Mouse (Mus musculus): ENCODE data around the gene Nt5c3. TPM values are rescaled to one million over a fixed set of nuclear protein-coding genes. Genes with fewer than 3 reads are reported as not detected.
"Not testable (repeated sequence)": the region's sequence is repeated elsewhere in the genome, so short reads cannot be mapped to it uniquely, and the experiment has no call there.

Nt5c3 gene
- polyA plus RNA-seq, 1 experiment: 21.4 TPM

GRCm38 (mm10) chr6:56877985-56878384, 45.7 kb downstream of the Nt5c3 start:
- H3K4me3 ChIP-seq (ENCODE audit: low read depth, low read length): no peak overlapping the region
- H3K27ac ChIP-seq (ENCODE audit: insufficient read depth, low read length): no peak overlapping the region
- no peaks in the 10 kb centered on the region for H3K9me3 ChIP-seq (replicated peaks; ENCODE audit: control insufficient read depth, insufficient read depth, low read length, poor library complexity, severe bottlenecking)
- H3K4me1 ChIP-seq (ENCODE audit: control insufficient read depth, insufficient read depth, low read length): no peaks in the 10 kb centered on the region
- H3K9ac ChIP-seq (ENCODE audit: low read depth, poor library complexity, severe bottlenecking): no peak overlapping the region
- no peak for TF ChIP-seq POLR2A (IDR thresholded peaks at IDR 0.05; ENCODE audit: insufficient read depth, low read length)
- TF ChIP-seq CTCF (IDR thresholded peaks at IDR 0.05; ENCODE audit: low read depth, low read length): no peak
- no peak for TF ChIP-seq EP300 (IDR thresholded peaks at IDR 0.05; ENCODE audit: insufficient read depth, low read depth, low read length)
- no peaks in the 10 kb centered on the region for H3K27me3 ChIP-seq (ENCODE audit: control insufficient read depth, insufficient read depth, low read length, poor library complexity, severe bottlenecking)
- peaks cover 38% of the 10 kb centered on the region for H3K36me3 ChIP-seq (ENCODE audit: control insufficient read depth, insufficient read depth, low read length, poor library complexity, severe bottlenecking)

- Histone ChIP-seq H3K36me3 (ENCODE audit: control insufficient read depth, insufficient read depth, low read length, poor library complexity, severe bottlenecking) (peaks cover 32% of the 10 kb centered on the region), H3K9me3 (replicated peaks; ENCODE audit: control insufficient read depth, insufficient read depth, low read length, poor library complexity, severe bottlenecking) (no peaks in the 10 kb centered on the region), H3K9ac (ENCODE audit: low read depth, poor library complexity, severe bottlenecking) (no peak overlapping the region), H3K4me3 (ENCODE audit: low read depth, low read length) (no peak overlapping the region), H3K27me3 (ENCODE audit: control insufficient read depth, insufficient read depth, low read length, poor library complexity, severe bottlenecking) (no peaks in the 10 kb centered on the region), H3K27ac (ENCODE audit: insufficient read depth, low read length) (no peak overlapping the region), H3K4me1 (ENCODE audit: control insufficient read depth, insufficient read depth, low read length) (no peaks in the 10 kb centered on the region)
- TF ChIP-seq EP300 (IDR thresholded peaks at IDR 0.05; ENCODE audit: insufficient read depth, low read depth, low read length) (no peak), CTCF (IDR thresholded peaks at IDR 0.05; ENCODE audit: low read depth, low read length) (no peak), POLR2A (IDR thresholded peaks at IDR 0.05; ENCODE audit: insufficient read depth, low read length) (no peak)
Observed at GRCm38 (mm10) chr6:56876870-56877269, 46.9 kb downstream of the Nt5c3 start.

GRCm38 (mm10) chr6:56870027-56870426, 53.7 kb downstream of the Nt5c3 start:
- TF ChIP-seq CTCF (IDR thresholded peaks at IDR 0.05; ENCODE audit: low read depth, low read length): no peak
- TF ChIP-seq POLR2A (IDR thresholded peaks at IDR 0.05; ENCODE audit: insufficient read depth, low read length): no peak
- no peak for TF ChIP-seq EP300 (IDR thresholded peaks at IDR 0.05; ENCODE audit: insufficient read depth, low read depth, low read length)
- Histone ChIP-seq H3K9ac (ENCODE audit: low read depth, poor library complexity, severe bottlenecking) (no peak overlapping the region), H3K27me3 (ENCODE audit: control insufficient read depth, insufficient read depth, low read length, poor library complexity, severe bottlenecking) (no peaks in the 10 kb centered on the region), H3K27ac (ENCODE audit: insufficient read depth, low read length) (no peak overlapping the region), H3K9me3 (replicated peaks; ENCODE audit: control insufficient read depth, insufficient read depth, low read length, poor library complexity, severe bottlenecking) (no peaks in the 10 kb centered on the region), H3K4me1 (ENCODE audit: control insufficient read depth, insufficient read depth, low read length) (peaks cover 6% of the 10 kb centered on the region), H3K4me3 (ENCODE audit: low read depth, low read length) (no peak overlapping the region), H3K36me3 (ENCODE audit: control insufficient read depth, insufficient read depth, low read length, poor library complexity, severe bottlenecking) (peaks cover 8% of the 10 kb centered on the region; the same call in 1 of the 2 replicates)

GRCm38 (mm10) chr6:56868565-56868964, 55.2 kb downstream of the Nt5c3 start:
- TF ChIP-seq CTCF (IDR thresholded peaks at IDR 0.05; ENCODE audit: low read depth, low read length): no peak
- TF ChIP-seq EP300 (IDR thresholded peaks at IDR 0.05; ENCODE audit: insufficient read depth, low read depth, low read length): peak; percentile 76; the same call in 1 of the 2 replicates
- TF ChIP-seq POLR2A (IDR thresholded peaks at IDR 0.05; ENCODE audit: insufficient read depth, low read length): no peak
- Histone ChIP-seq H3K4me1 (ENCODE audit: control insufficient read depth, insufficient read depth, low read length) (peaks cover 6% of the 10 kb centered on the region), H3K9ac (ENCODE audit: low read depth, poor library complexity, severe bottlenecking) (no peak overlapping the region), H3K4me3 (ENCODE audit: low read depth, low read length) (peak overlapping the region; percentile 9; the same call in 1 of the 2 replicates), H3K9me3 (replicated peaks; ENCODE audit: control insufficient read depth, insufficient read depth, low read length, poor library complexity, severe bottlenecking) (no peaks in the 10 kb centered on the region), H3K27me3 (ENCODE audit: control insufficient read depth, insufficient read depth, low read length, poor library complexity, severe bottlenecking) (no peaks in the 10 kb centered on the region), H3K36me3 (ENCODE audit: control insufficient read depth, insufficient read depth, low read length, poor library complexity, severe bottlenecking) (peaks cover 11% of the 10 kb centered on the region; the same call in 1 of the 2 replicates), H3K27ac (ENCODE audit: insufficient read depth, low read length) (peak overlapping the region; percentile 2; the same call in 1 of the 2 replicates)

- Histone ChIP-seq H3K27ac (ENCODE audit: insufficient read depth, low read length) (peak overlapping the region; percentile 79), H3K36me3 (ENCODE audit: control insufficient read depth, insufficient read depth, low read length, poor library complexity, severe bottlenecking) (peaks cover 15% of the 10 kb centered on the region)
- not testable (repeated sequence) for H3K27me3 ChIP-seq (ENCODE audit: control insufficient read depth, insufficient read depth, low read length, poor library complexity, severe bottlenecking); H3K4me1 ChIP-seq (ENCODE audit: control insufficient read depth, insufficient read depth, low read length); H3K9ac ChIP-seq (ENCODE audit: low read depth, poor library complexity, severe bottlenecking); H3K9me3 ChIP-seq (replicated peaks; ENCODE audit: control insufficient read depth, insufficient read depth, low read length, poor library complexity, severe bottlenecking); H3K4me3 ChIP-seq (ENCODE audit: low read depth, low read length)
- peak; percentile 92 for TF ChIP-seq EP300 (IDR thresholded peaks at IDR 0.05; ENCODE audit: insufficient read depth, low read depth, low read length)
Observed at GRCm38 (mm10) chr6:56866899-56867298, 56.8 kb downstream of the Nt5c3 start.

GRCm38 (mm10) chr6:56860205-56860848, 63.4 kb downstream of the Nt5c3 start:
- TF ChIP-seq CTCF (IDR thresholded peaks at IDR 0.05; ENCODE audit: low read depth, low read length): no peak
- TF ChIP-seq EP300 (IDR thresholded peaks at IDR 0.05; ENCODE audit: insufficient read depth, low read depth, low read length): no peak
- no peak overlapping the region for H3K9ac ChIP-seq (ENCODE audit: low read depth, poor library complexity, severe bottlenecking)
- peaks cover 2% of the 10 kb centered on the region for H3K4me1 ChIP-seq (ENCODE audit: control insufficient read depth, insufficient read depth, low read length)
- H3K27me3 ChIP-seq (ENCODE audit: control insufficient read depth, insufficient read depth, low read length, poor library complexity, severe bottlenecking): no peaks in the 10 kb centered on the region
- H3K27ac ChIP-seq (ENCODE audit: insufficient read depth, low read length): no peak overlapping the region
- H3K4me3 ChIP-seq (ENCODE audit: low read depth, low read length): no peak overlapping the region
- no peaks in the 10 kb centered on the region for H3K9me3 ChIP-seq (replicated peaks; ENCODE audit: control insufficient read depth, insufficient read depth, low read length, poor library complexity, severe bottlenecking)
- H3K36me3 ChIP-seq (ENCODE audit: control insufficient read depth, insufficient read depth, low read length, poor library complexity, severe bottlenecking): peaks cover 23% of the 10 kb centered on the region
